Mouse (Mus musculus) stomach, embryonic 15.5 days (tissue): ENCODE results near the gene Vgll2. TPM values are rescaled to one million over a fixed set of nuclear protein-coding genes. Genes with fewer than 3 reads are reported as not detected.

Source experiments
- ATAC-seq: fragments of 200-750 bp; cut with Nextera tagmentation; 2 replicates; pipeline ENCODE4 v1.8.0; 2017; ENCODE audit warnings: low read depth, moderate number of reproducible peaks, moderate TSS enrichment; ENCODE audit not compliant: insufficient read depth, low FRiP score
- H3K27ac ChIP-seq: fragments of 300-500 bp; sonication (generic); 2 replicates; pipeline ENCODE4 v1.5.1; 2015; ENCODE audit warnings: mild to moderate bottlenecking, inconsistent platforms
- H3K27me3 ChIP-seq: fragments of 300-500 bp; sonication (generic); replicated peaks from 2 replicates; pipeline ENCODE4 v1.6.1; 2015; ENCODE audit warnings: inconsistent platforms
- H3K36me3 ChIP-seq: fragments of 300-500 bp; sonication (generic); 2 replicates; pipeline ENCODE4 v1.6.1; 2015; ENCODE audit warnings: inconsistent platforms
- H3K4me1 ChIP-seq: fragments of 300-500 bp; sonication (generic); 2 replicates; pipeline ENCODE4 v1.6.1; 2015; ENCODE audit warnings: inconsistent platforms
- H3K4me2 ChIP-seq: fragments of 300-500 bp; sonication (generic); 2 replicates; pipeline ENCODE4 v1.6.1; 2015; ENCODE audit warnings: mild to moderate bottlenecking, inconsistent platforms
- H3K4me3 ChIP-seq: fragments of 300-500 bp; sonication (generic); replicated peaks from 2 replicates; pipeline ENCODE4 v1.5.1; 2015; ENCODE audit warnings: inconsistent platforms
- H3K9ac ChIP-seq: fragments of 300-500 bp; sonication (generic); 2 replicates; pipeline ENCODE4 v1.6.1; 2015; ENCODE audit warnings: inconsistent platforms
- H3K9me3 ChIP-seq: fragments of 300-500 bp; sonication (generic); 2 replicates; pipeline ENCODE4 v1.6.1; 2016; ENCODE audit warnings: inconsistent platforms
- WGBS: fragments of 180-500 bp; shearing (Covaris S2); methylation state at CpG from one replicate; pipeline ENCODE4 v1.1.7; 2015; 5-methylcytosine and 5-hydroxymethylcytosine counted together
- microRNA-seq: library from miRNA; unstranded; fragments of <30 nt; microRNA quantifications from one replicate; pipeline ENCODE4, GENCODE M21; 2016
- polyA plus RNA-seq: library from polyadenylated mRNA; unstranded; fragments of >200 nt; fragmentation: Nextera tagmentation; extraction: Ambion mirVana; gene quantifications from 2 replicates; pipeline ENCODE4 v1.2.1, GENCODE M21; 2015

Gene Vgll2
- polyA plus RNA-seq, 1 experiment from 2014 or later, result 0.08 TPM

- peaks cover 14% of the 10 kb centered on the region for H3K4me1 ChIP-seq
- H3K4me3 ChIP-seq, result peak overlapping the region; percentile 30
- H3K27ac ChIP-seq, result no peak overlapping the region
- 2% methylated on average over 67 of the region's 68 CpGs for WGBS
- H3K4me2 ChIP-seq, result peak overlapping the region; percentile 74
- ATAC-seq, result peak; percentile 61; the same call in 1 of the 2 replicates
- no peak overlapping the region for H3K9ac ChIP-seq
- H3K9me3 ChIP-seq, result no peaks in the 10 kb centered on the region
- H3K27me3 ChIP-seq, result peaks cover 77% of the 10 kb centered on the region
- no peaks in the 10 kb centered on the region for H3K36me3 ChIP-seq
Observed at GRCm38 (mm10) chr10:52027161-52028035, 5.1 kb downstream of the Vgll2 start.

GRCm38 (mm10) chr10:52028561-52029370 is 6.5 kb downstream of the Vgll2 start:
- H3K36me3 ChIP-seq, result no peaks in the 10 kb centered on the region
- 4% methylated on average over 11 of the region's 11 CpGs for WGBS
- peaks cover 7% of the 10 kb centered on the region; the same call in 1 of the 2 replicates for H3K4me1 ChIP-seq
- H3K4me3 ChIP-seq, result no peak overlapping the region
- peaks cover 68% of the 10 kb centered on the region for H3K27me3 ChIP-seq
- ATAC-seq, result no peak
- no peak overlapping the region for H3K27ac ChIP-seq
- no peaks in the 10 kb centered on the region for H3K9me3 ChIP-seq
- no peak overlapping the region for H3K4me2 ChIP-seq
- no peak overlapping the region for H3K9ac ChIP-seq

- no peak overlapping the region for H3K4me3 ChIP-seq
- peaks cover 61% of the 10 kb centered on the region for H3K27me3 ChIP-seq
- no peak overlapping the region for H3K9ac ChIP-seq
- WGBS, result under 1% methylated on average over 10 of the region's 10 CpGs
- H3K27ac ChIP-seq, result no peak overlapping the region
- H3K36me3 ChIP-seq, result no peaks in the 10 kb centered on the region
- peaks cover 7% of the 10 kb centered on the region; the same call in 1 of the 2 replicates for H3K4me1 ChIP-seq
- H3K4me2 ChIP-seq, result peak overlapping the region; percentile 21; the same call in 1 of the 2 replicates
- no peak for ATAC-seq
- H3K9me3 ChIP-seq, result no peaks in the 10 kb centered on the region
Observed at GRCm38 (mm10) chr10:52029421-52030080, 7.2 kb downstream of the Vgll2 start.

GRCm38 (mm10) chr10:52033729-52034128 is 11.4 kb downstream of the Vgll2 start:
- no peak overlapping the region for H3K4me3 ChIP-seq
- no peak for ATAC-seq
- no peak overlapping the region for H3K27ac ChIP-seq

GRCm38 (mm10) chr10:52039392-52039791 is 17.1 kb downstream of the Vgll2 start:
- ATAC-seq, result no peak
- no peaks in the 10 kb centered on the region for H3K4me1 ChIP-seq
- no peak overlapping the region for H3K4me2 ChIP-seq
- H3K36me3 ChIP-seq, result no peaks in the 10 kb centered on the region
- WGBS, result 77% methylated on average over 1 of the region's 1 CpGs
- H3K4me3 ChIP-seq, result no peak overlapping the region
- H3K9ac ChIP-seq, result no peak overlapping the region
- no peak overlapping the region for H3K27ac ChIP-seq
- H3K9me3 ChIP-seq, result no peaks in the 10 kb centered on the region
- H3K27me3 ChIP-seq, result no peaks in the 10 kb centered on the region

More at GRCm38 (mm10) chr10:52033729-52034128, 11.4 kb downstream of the Vgll2 start:
- H3K27me3 ChIP-seq, result peaks cover 26% of the 10 kb centered on the region
- H3K9ac ChIP-seq, result no peak overlapping the region
- no peaks in the 10 kb centered on the region for H3K36me3 ChIP-seq
- H3K9me3 ChIP-seq, result no peaks in the 10 kb centered on the region
- no peaks in the 10 kb centered on the region for H3K4me1 ChIP-seq
- no peak overlapping the region for H3K4me2 ChIP-seq

- no peaks in the 10 kb centered on the region for H3K36me3 ChIP-seq
- no peaks in the 10 kb centered on the region for H3K9me3 ChIP-seq
- no peak overlapping the region for H3K27ac ChIP-seq
- H3K4me3 ChIP-seq, result no peak overlapping the region
- no peaks in the 10 kb centered on the region for H3K27me3 ChIP-seq
- 69% methylated on average over 5 of the region's 5 CpGs for WGBS
- no peak overlapping the region for H3K4me2 ChIP-seq
- no peak overlapping the region for H3K9ac ChIP-seq
- no peak for ATAC-seq
- no peaks in the 10 kb centered on the region for H3K4me1 ChIP-seq
Observed at GRCm38 (mm10) chr10:52043086-52043485, 20.8 kb downstream of the Vgll2 start.

GRCm38 (mm10) chr10:52048287-52048686 is 26.0 kb downstream of the Vgll2 start:
- H3K9me3 ChIP-seq, result no peaks in the 10 kb centered on the region
- no peaks in the 10 kb centered on the region for H3K4me1 ChIP-seq
- WGBS, result 31% methylated on average over 3 of the region's 3 CpGs
- no peak overlapping the region for H3K9ac ChIP-seq
- no peak overlapping the region for H3K4me3 ChIP-seq
- H3K36me3 ChIP-seq, result no peaks in the 10 kb centered on the region
- H3K4me2 ChIP-seq, result no peak overlapping the region
- H3K27ac ChIP-seq, result no peak overlapping the region
- H3K27me3 ChIP-seq, result no peaks in the 10 kb centered on the region
- ATAC-seq, result no peak

GRCm38 (mm10) chr10:52072482-52072881 is 50.2 kb downstream of the Vgll2 start:
- Histone ChIP-seq H3K36me3 (no peaks in the 10 kb centered on the region), H3K9ac (no peak overlapping the region), H3K9me3 (no peaks in the 10 kb centered on the region), H3K27me3 (no peaks in the 10 kb centered on the region), H3K4me3 (no peak overlapping the region), H3K27ac (no peak overlapping the region), H3K4me2 (no peak overlapping the region), H3K4me1 (no peaks in the 10 kb centered on the region)
- ATAC-seq, result no peak

Small RNA genes within 50 kb of the gene (microRNA-seq; reads per million reads assigned to microRNA genes)
- not detected for gene Gm24084

Other genes with a start within 250 kb of the Vgll2 start
- gene Ros1, start 172.7 kb downstream of the Vgll2 start, polyA plus RNA-seq, result 0.62 and 1.1 TPM in 2 replicates
- gene Dcbld1, start 211.1 kb downstream of the Vgll2 start, polyA plus RNA-seq, result 34.4 and 43.8 TPM in 2 replicates